Mouse (Mus musculus): ENCODE results near the gene 4933427D14Rik.

DNA sequence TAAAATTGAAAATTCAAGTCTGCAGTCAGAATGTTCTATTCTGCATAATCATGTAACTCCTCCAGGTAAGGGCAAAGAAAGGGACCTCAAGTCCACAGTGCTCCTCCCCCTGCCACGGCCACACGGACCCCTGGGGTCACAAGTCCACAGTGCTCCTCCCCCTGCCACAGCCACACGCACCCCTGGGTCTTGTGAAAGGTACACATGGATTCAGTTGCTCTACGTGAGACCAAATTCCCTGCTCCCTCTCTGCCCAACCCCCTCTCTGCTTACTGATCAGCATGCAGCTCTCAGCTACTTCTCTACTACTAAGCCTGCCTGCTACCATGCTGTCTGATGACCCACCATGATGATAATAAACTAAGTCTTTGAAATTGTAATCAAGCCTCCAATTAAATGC is 37.4 kb downstream of the 4933427D14Rik start:
- no peak for TF ChIP-seq CTCF (IDR thresholded peaks at IDR 0.05; ENCODE audit: low read depth, low read length)
- no peak for TF ChIP-seq POLR2A (IDR thresholded peaks at IDR 0.05; ENCODE audit: borderline replicate concordance, low read depth, low read length)
